Comparison of ENCODE assay signal across 27 mouse cellular contexts in genomic region chr6:47306954-47307353, GRCm38 (mm10).
DNase-seq lines count a peak whose midpoint lies in the region; ATAC-seq and TF ChIP-seq lines count a peak whose summit lies in the region.
"Had no signal": no experiment of that assay in that cellular context is flagged by ENCODE, and none has a peak within 500 bp of the region (broad histone marks: within the 10 kb centered on the region; RNA-seq: fewer than 3 reads in every experiment).

No protein-coding gene starts in this region.

- H3K9me3 ChIP-seq in forebrain, embryonic 15.5 days: no peaks in the 10 kb centered on the region
- H3K9me3 ChIP-seq in forebrain, embryonic 10.5 days: no peaks in the 10 kb centered on the region
- H3K9me3 ChIP-seq in intestine, embryonic 16.5 days (ENCODE audit: control insufficient read depth, low read length): no peaks in the 10 kb centered on the region
- H3K9me3 ChIP-seq in intestine, embryonic 15.5 days: no peaks in the 10 kb centered on the region
- no peaks in the 10 kb centered on the region for H3K9me3 ChIP-seq in forebrain, embryonic 16.5 days (ENCODE audit: control insufficient read depth, low read length)
- H3K9me3 ChIP-seq in intestine, postnatal 0 days (ENCODE audit: control insufficient read depth): no peaks in the 10 kb centered on the region
- H3K9me3 ChIP-seq: embryonic facial prominence, embryonic 12.5 days; limb, embryonic 13.5 days had no signal

- H3K4me1 ChIP-seq in forebrain, embryonic 15.5 days: peaks cover 14% of the 10 kb centered on the region
- peaks cover 9% of the 10 kb centered on the region for H3K4me1 ChIP-seq in forebrain, embryonic 10.5 days
- H3K4me1 ChIP-seq in intestine, embryonic 16.5 days (ENCODE audit: control insufficient read depth, insufficient read depth, low read length): peaks cover 8% of the 10 kb centered on the region
- H3K4me1 ChIP-seq in intestine, embryonic 15.5 days (replicated peaks): no peaks in the 10 kb centered on the region
- peaks cover 7% of the 10 kb centered on the region; the same call in 1 of the 2 replicates for H3K4me1 ChIP-seq in forebrain, embryonic 16.5 days (replicated peaks; ENCODE audit: control insufficient read depth, insufficient read depth, low read length)
- H3K4me1 ChIP-seq in intestine, postnatal 0 days (replicated peaks; ENCODE audit: control insufficient read depth, insufficient read depth, low read length): peaks cover 7% of the 10 kb centered on the region; the same call in 1 of the 2 replicates
- H3K4me1 ChIP-seq: limb, embryonic 13.5 days had no signal

- ATAC-seq in forebrain, embryonic 15.5 days (replicated peaks): peak; percentile 65
- ATAC-seq in intestine, embryonic 16.5 days: no peak
- no peak for ATAC-seq in intestine, embryonic 15.5 days
- peak; percentile 80 for ATAC-seq in forebrain, embryonic 16.5 days
- ATAC-seq in intestine, postnatal 0 days: no peak
- ATAC-seq: liver, postnatal 0 days; Patski had no signal

- 50% methylated on average over 12 of the region's 12 CpGs for WGBS in forebrain, embryonic 15.5 days
- WGBS in forebrain, embryonic 10.5 days: 86% methylated on average over 12 of the region's 12 CpGs
- 69% methylated on average over 12 of the region's 12 CpGs for WGBS in intestine, embryonic 16.5 days
- WGBS in intestine, embryonic 15.5 days: 69% methylated on average over 12 of the region's 12 CpGs
- WGBS in forebrain, embryonic 16.5 days: 48% methylated on average over 12 of the region's 12 CpGs
- WGBS in intestine, postnatal 0 days: 67% methylated on average over 12 of the region's 12 CpGs

- H3K27ac ChIP-seq in forebrain, embryonic 15.5 days (replicated peaks): peak overlapping the region; percentile 68
- no peak overlapping the region for H3K27ac ChIP-seq in forebrain, embryonic 10.5 days
- H3K27ac ChIP-seq in intestine, embryonic 16.5 days (ENCODE audit: low read length): peak overlapping the region; percentile 82; the same call in 1 of the 2 replicates
- H3K27ac ChIP-seq in intestine, embryonic 15.5 days: no peak overlapping the region
- peak overlapping the region; percentile 39; the same call in 1 of the 2 replicates for H3K27ac ChIP-seq in forebrain, embryonic 16.5 days (ENCODE audit: low read length)
- peak overlapping the region; percentile 41; the same call in 1 of the 2 replicates for H3K27ac ChIP-seq in intestine, postnatal 0 days (ENCODE audit: low read depth, low read length)
- H3K27ac ChIP-seq: embryonic facial prominence, embryonic 12.5 days; limb, embryonic 13.5 days had no signal

- TF ChIP-seq CTCF in intestine, postnatal 0 days (IDR thresholded peaks at IDR 0.05; ENCODE audit: low read depth): no peak

- no peak overlapping the region for H3K4me2 ChIP-seq in forebrain, embryonic 15.5 days (replicated peaks)
- no peak overlapping the region for H3K4me2 ChIP-seq in intestine, embryonic 16.5 days (ENCODE audit: low read depth, low read length)
- no peak overlapping the region for H3K4me2 ChIP-seq in intestine, embryonic 15.5 days (replicated peaks)
- H3K4me2 ChIP-seq in forebrain, embryonic 16.5 days (ENCODE audit: low read length): no peak overlapping the region
- no peak overlapping the region for H3K4me2 ChIP-seq in intestine, postnatal 0 days (replicated peaks; ENCODE audit: low read depth)
- H3K4me2 ChIP-seq: embryonic facial prominence, embryonic 12.5 days; limb, embryonic 13.5 days; liver, embryonic 11.5 days; midbrain, embryonic 11.5 days had no signal

- H3K36me3 ChIP-seq in forebrain, embryonic 15.5 days: no peaks in the 10 kb centered on the region
- no peaks in the 10 kb centered on the region for H3K36me3 ChIP-seq in forebrain, embryonic 10.5 days (replicated peaks)
- no peaks in the 10 kb centered on the region for H3K36me3 ChIP-seq in intestine, embryonic 16.5 days (ENCODE audit: control insufficient read depth, insufficient read depth, low read length)
- H3K36me3 ChIP-seq in intestine, embryonic 15.5 days: no peaks in the 10 kb centered on the region
- no peaks in the 10 kb centered on the region for H3K36me3 ChIP-seq in forebrain, embryonic 16.5 days (ENCODE audit: control insufficient read depth, insufficient read depth)
- no peaks in the 10 kb centered on the region for H3K36me3 ChIP-seq in intestine, postnatal 0 days (ENCODE audit: control insufficient read depth, insufficient read depth)
- H3K36me3 ChIP-seq: embryonic facial prominence, embryonic 12.5 days; limb, embryonic 13.5 days had no signal

- no peak for DNase-seq in forebrain, embryonic 10.5 days (ENCODE audit: extremely low spot score, low spot score)
- no peak for DNase-seq in ovary, postnatal 14 days (ENCODE audit: low spot score)
- DNase-seq in kidney, adult 9 months: no peak
- DNase-seq: adrenal gland, postnatal 10 days; cerebellum, adult 11 months; cerebellum, adult 9-11 months; embryo, embryonic 11 days; gastrocnemius, postnatal 14 days; heart, postnatal 14 days; kidney, adult 18-20 months; kidney, postnatal 36 days; liver, postnatal 0 days; lung, postnatal 36 days; right cerebral cortex, adult 18-20 months; right cerebral cortex, postnatal 4 days; thymus, postnatal 4 days had no signal

- no peaks in the 10 kb centered on the region for H3K27me3 ChIP-seq in forebrain, embryonic 15.5 days
- no peaks in the 10 kb centered on the region for H3K27me3 ChIP-seq in forebrain, embryonic 10.5 days (ENCODE audit: poor library complexity, severe bottlenecking)
- no peaks in the 10 kb centered on the region for H3K27me3 ChIP-seq in intestine, embryonic 16.5 days (replicated peaks; ENCODE audit: control insufficient read depth, insufficient read depth, low read length)
- H3K27me3 ChIP-seq in intestine, embryonic 15.5 days (replicated peaks): no peaks in the 10 kb centered on the region
- H3K27me3 ChIP-seq in forebrain, embryonic 16.5 days (replicated peaks; ENCODE audit: control insufficient read depth, insufficient read depth, low read length): no peaks in the 10 kb centered on the region
- H3K27me3 ChIP-seq in intestine, postnatal 0 days (replicated peaks; ENCODE audit: control insufficient read depth, insufficient read depth, low read length): no peaks in the 10 kb centered on the region
- H3K27me3 ChIP-seq: embryonic facial prominence, embryonic 12.5 days; limb, embryonic 13.5 days had no signal

- no peak overlapping the region for H3K9ac ChIP-seq in forebrain, embryonic 15.5 days (replicated peaks)
- no peak overlapping the region for H3K9ac ChIP-seq in intestine, embryonic 16.5 days (ENCODE audit: low read depth, low read length)
- no peak overlapping the region for H3K9ac ChIP-seq in intestine, embryonic 15.5 days
- H3K9ac ChIP-seq in forebrain, embryonic 16.5 days (replicated peaks; ENCODE audit: low read depth, low read length): no peak overlapping the region
- no peak overlapping the region for H3K9ac ChIP-seq in intestine, postnatal 0 days (ENCODE audit: low read depth, low read length)
- H3K9ac ChIP-seq: embryonic facial prominence, embryonic 12.5 days; limb, embryonic 13.5 days; liver, postnatal 0 days had no signal

- no peak overlapping the region for H3K4me3 ChIP-seq in forebrain, embryonic 15.5 days
- no peak overlapping the region for H3K4me3 ChIP-seq in forebrain, embryonic 10.5 days
- H3K4me3 ChIP-seq in intestine, embryonic 16.5 days (ENCODE audit: low read length): no peak overlapping the region
- no peak overlapping the region for H3K4me3 ChIP-seq in intestine, embryonic 15.5 days (replicated peaks)
- H3K4me3 ChIP-seq in forebrain, embryonic 16.5 days (replicated peaks; ENCODE audit: low read length): no peak overlapping the region
- H3K4me3 ChIP-seq in intestine, postnatal 0 days (ENCODE audit: low read depth, low read length): no peak overlapping the region
- H3K4me3 ChIP-seq: embryonic facial prominence, embryonic 12.5 days; limb, embryonic 13.5 days; myocyte had no signal

Comparison
In these comparisons a context has a peak if more than half of its experiments do, and no peak if none do; other contexts are left out.
1. H3K27ac ChIP-seq: peak in forebrain, embryonic 15.5 days (single experiment), intestine, embryonic 16.5 days (single experiment), forebrain, embryonic 16.5 days (single experiment) and intestine, postnatal 0 days (single experiment); none in forebrain, embryonic 10.5 days (single experiment) and intestine, embryonic 15.5 days (single experiment).
2. ATAC-seq: peak in forebrain, embryonic 15.5 days (single experiment) and forebrain, embryonic 16.5 days (single experiment); none in intestine, embryonic 16.5 days (single experiment), intestine, embryonic 15.5 days (single experiment) and intestine, postnatal 0 days (single experiment).